Mouse (Mus musculus): Measurements from ENCODE around the gene Wdr76. TPM values are rescaled to one million over a fixed set of nuclear protein-coding genes. Genes with fewer than 3 reads are reported as not detected.
"Not testable (repeated sequence)": the region's sequence is repeated elsewhere in the genome, so short reads cannot be mapped to it uniquely, and the experiment has no call there.

The Wdr76 gene
- polyA plus RNA-seq, 1 experiment from 2014 or later, result 3.5 TPM

GRCm38 (mm10) chr2:121477491-121478266 lies 28.8 kb upstream of the Wdr76 start:
- no peaks in the 10 kb centered on the region for H3K4me1 ChIP-seq (replicated peaks; ENCODE audit: control insufficient read depth, insufficient read depth, low read length)
- WGBS, result 91% methylated on average over 3 of the region's 3 CpGs
- no peaks in the 10 kb centered on the region for H3K27me3 ChIP-seq (replicated peaks; ENCODE audit: control insufficient read depth, insufficient read depth, low read length)
- no peak overlapping the region for H3K4me2 ChIP-seq (replicated peaks; ENCODE audit: low read depth)
- no peak for ATAC-seq
- no peaks in the 10 kb centered on the region for H3K36me3 ChIP-seq (ENCODE audit: control insufficient read depth, insufficient read depth)
- no peak for TF ChIP-seq CTCF (IDR thresholded peaks at IDR 0.05; ENCODE audit: low read depth)
- H3K4me3 ChIP-seq (ENCODE audit: low read depth, low read length), result no peak overlapping the region
- H3K9me3 ChIP-seq (ENCODE audit: control insufficient read depth), result no peaks in the 10 kb centered on the region
- H3K27ac ChIP-seq (ENCODE audit: low read depth, low read length), result no peak overlapping the region
- no peak overlapping the region for H3K9ac ChIP-seq (ENCODE audit: low read depth, low read length)

- H3K27me3 ChIP-seq (replicated peaks; ENCODE audit: control insufficient read depth, insufficient read depth, low read length), result no peaks in the 10 kb centered on the region
- no peaks in the 10 kb centered on the region for H3K36me3 ChIP-seq (ENCODE audit: control insufficient read depth, insufficient read depth)
- H3K4me1 ChIP-seq (replicated peaks; ENCODE audit: control insufficient read depth, insufficient read depth, low read length), result no peaks in the 10 kb centered on the region
- no peak overlapping the region for H3K27ac ChIP-seq (ENCODE audit: low read depth, low read length)
- H3K4me2 ChIP-seq (replicated peaks; ENCODE audit: low read depth), result no peak overlapping the region
- ATAC-seq, result no peak
- peak; percentile 74 for TF ChIP-seq CTCF (IDR thresholded peaks at IDR 0.05; ENCODE audit: low read depth)
- H3K9me3 ChIP-seq (ENCODE audit: control insufficient read depth), result no peaks in the 10 kb centered on the region
- H3K4me3 ChIP-seq (ENCODE audit: low read depth, low read length), result no peak overlapping the region
- WGBS, result 54% methylated on average over 3 of the region's 3 CpGs
- no peak overlapping the region for H3K9ac ChIP-seq (ENCODE audit: low read depth, low read length)
These were observed 26.0 kb upstream of the Wdr76 start for GRCm38 (mm10) chr2:121480498-121480897.

GRCm38 (mm10) chr2:121480916-121481315 lies 25.6 kb upstream of the Wdr76 start:
- H3K27ac ChIP-seq (ENCODE audit: low read depth, low read length); H3K9ac ChIP-seq (ENCODE audit: low read depth, low read length); ATAC-seq; H3K36me3 ChIP-seq (ENCODE audit: control insufficient read depth, insufficient read depth); H3K4me2 ChIP-seq (replicated peaks; ENCODE audit: low read depth); H3K4me3 ChIP-seq (ENCODE audit: low read depth, low read length); H3K27me3 ChIP-seq (replicated peaks; ENCODE audit: control insufficient read depth, insufficient read depth, low read length); H3K4me1 ChIP-seq (replicated peaks; ENCODE audit: control insufficient read depth, insufficient read depth, low read length); H3K9me3 ChIP-seq (ENCODE audit: control insufficient read depth): not testable (repeated sequence)
- WGBS, result 82% methylated on average over 13 of the region's 13 CpGs

- no peak for ATAC-seq
- H3K4me3 ChIP-seq (ENCODE audit: low read depth, low read length), result no peak overlapping the region
- TF ChIP-seq CTCF (IDR thresholded peaks at IDR 0.05; ENCODE audit: low read depth), result no peak
- WGBS, result 61% methylated on average over 8 of the region's 8 CpGs
- no peaks in the 10 kb centered on the region for H3K36me3 ChIP-seq (ENCODE audit: control insufficient read depth, insufficient read depth)
- no peaks in the 10 kb centered on the region for H3K27me3 ChIP-seq (replicated peaks; ENCODE audit: control insufficient read depth, insufficient read depth, low read length)
- no peak overlapping the region for H3K27ac ChIP-seq (ENCODE audit: low read depth, low read length)
- no peaks in the 10 kb centered on the region for H3K9me3 ChIP-seq (ENCODE audit: control insufficient read depth)
- no peaks in the 10 kb centered on the region for H3K4me1 ChIP-seq (replicated peaks; ENCODE audit: control insufficient read depth, insufficient read depth, low read length)
- no peak overlapping the region for H3K9ac ChIP-seq (ENCODE audit: low read depth, low read length)
- no peak overlapping the region for H3K4me2 ChIP-seq (replicated peaks; ENCODE audit: low read depth)
These were observed 22.9 kb upstream of the Wdr76 start for GRCm38 (mm10) chr2:121483576-121483975.

- not testable (repeated sequence) for H3K4me3 ChIP-seq (ENCODE audit: low read depth, low read length); ATAC-seq; H3K9me3 ChIP-seq (ENCODE audit: control insufficient read depth); H3K27me3 ChIP-seq (replicated peaks; ENCODE audit: control insufficient read depth, insufficient read depth, low read length); H3K4me2 ChIP-seq (replicated peaks; ENCODE audit: low read depth); H3K9ac ChIP-seq (ENCODE audit: low read depth, low read length); H3K36me3 ChIP-seq (ENCODE audit: control insufficient read depth, insufficient read depth); H3K27ac ChIP-seq (ENCODE audit: low read depth, low read length); H3K4me1 ChIP-seq (replicated peaks; ENCODE audit: control insufficient read depth, insufficient read depth, low read length)
- WGBS, result 64% methylated on average over 1 of the region's 2 CpGs
These were observed 22.1 kb upstream of the Wdr76 start for GRCm38 (mm10) chr2:121484403-121484802.

- H3K36me3 ChIP-seq (ENCODE audit: control insufficient read depth, insufficient read depth); H3K9ac ChIP-seq (ENCODE audit: low read depth, low read length); ATAC-seq; H3K4me2 ChIP-seq (replicated peaks; ENCODE audit: low read depth); H3K27ac ChIP-seq (ENCODE audit: low read depth, low read length); H3K4me3 ChIP-seq (ENCODE audit: low read depth, low read length); H3K27me3 ChIP-seq (replicated peaks; ENCODE audit: control insufficient read depth, insufficient read depth, low read length); H3K9me3 ChIP-seq (ENCODE audit: control insufficient read depth); H3K4me1 ChIP-seq (replicated peaks; ENCODE audit: control insufficient read depth, insufficient read depth, low read length): not testable (repeated sequence)
- WGBS, result 100% methylated on average over 1 of the region's 6 CpGs
These were observed 5.0 kb upstream of the Wdr76 start for GRCm38 (mm10) chr2:121501550-121501949.
